Mouse (Mus musculus) brain, embryonic 14.5 days (tissue): ENCODE data around the gene Tmem117. TPM values are rescaled to one million over a fixed set of nuclear protein-coding genes. Genes with fewer than 3 reads are reported as not detected.

Experiments used
- DNase-seq: peaks from one replicate; pipeline ENCODE4 v3.0.0-alpha.2; 2011; ENCODE audit warnings: low read depth
- CTCF ChIP-seq: fragments of 200-500 bp; IDR thresholded peaks from 2 replicates; pipeline ENCODE4 v1.5.1; 2012; ENCODE audit warnings: inconsistent platforms, mild to moderate bottlenecking, moderate library complexity, borderline replicate concordance; ENCODE audit not compliant: insufficient read depth, insufficient read length; ENCODE audit errors: extremely low read depth
- POLR2A ChIP-seq: fragments of 200-500 bp; IDR thresholded peaks from 2 replicates; pipeline ENCODE4 v1.6.1; 2012; ENCODE audit warnings: mild to moderate bottlenecking, inconsistent platforms, borderline replicate concordance; ENCODE audit not compliant: poor library complexity, insufficient read depth, insufficient read length, severe bottlenecking; ENCODE audit errors: extremely low read depth
- polyA plus RNA-seq: library from polyadenylated mRNA; depleted of rRNA; stranded (reverse); fragments of >200 nt; gene quantifications from 2 replicates; pipeline ENCODE4 v1.2.3, GENCODE M21; 2012; rRNA removed

Tmem117 gene
- polyA plus RNA-seq = 1.0 and 2.8 TPM in 2 replicates

DNA sequence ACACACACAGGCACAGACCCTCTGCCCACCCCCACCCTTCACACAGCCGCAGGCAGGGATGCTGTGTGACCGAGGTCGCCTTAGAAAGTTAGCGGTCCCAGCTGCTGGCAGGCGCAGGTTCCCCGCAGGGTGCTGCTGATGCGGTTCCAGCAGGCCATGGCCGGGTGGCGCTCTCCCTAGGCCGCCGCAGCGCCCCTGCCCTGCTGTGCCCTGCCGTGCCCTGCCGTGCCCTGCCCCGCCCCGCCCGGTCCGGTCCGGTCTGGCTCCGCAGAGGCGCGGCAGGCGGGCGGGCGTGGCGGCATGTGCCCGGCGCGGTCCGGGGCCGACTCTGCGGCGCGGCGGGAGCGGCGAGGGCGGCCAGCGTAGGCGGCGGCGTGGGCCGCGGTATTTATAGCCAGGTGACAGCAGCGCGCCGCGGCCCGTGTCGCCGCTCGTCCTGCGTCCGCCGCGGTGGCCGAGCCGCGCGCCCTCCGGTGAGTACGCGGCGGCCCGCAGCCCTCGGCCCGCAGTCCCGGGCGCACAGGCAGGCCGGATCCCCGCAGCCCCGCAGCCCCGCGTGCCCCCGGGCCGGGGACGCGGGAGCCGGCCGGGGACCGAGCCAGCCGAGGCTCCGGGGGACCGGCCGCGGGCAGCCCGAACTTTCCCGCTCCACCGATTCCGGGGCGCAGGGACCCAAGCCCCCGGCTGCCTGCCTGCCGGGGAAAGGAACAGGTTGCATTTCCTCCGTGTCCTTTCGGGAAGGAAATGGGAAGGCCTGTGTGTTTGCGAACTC lies at the start of gene Tmem117:
TSS of gene Tmem117 (plus strand) at position 403 of the 772 bp plus-strand sequence.
- peak; percentile 59 for DNase-seq
- no peak for TF ChIP-seq POLR2A
- no peak for TF ChIP-seq CTCF

DNA sequence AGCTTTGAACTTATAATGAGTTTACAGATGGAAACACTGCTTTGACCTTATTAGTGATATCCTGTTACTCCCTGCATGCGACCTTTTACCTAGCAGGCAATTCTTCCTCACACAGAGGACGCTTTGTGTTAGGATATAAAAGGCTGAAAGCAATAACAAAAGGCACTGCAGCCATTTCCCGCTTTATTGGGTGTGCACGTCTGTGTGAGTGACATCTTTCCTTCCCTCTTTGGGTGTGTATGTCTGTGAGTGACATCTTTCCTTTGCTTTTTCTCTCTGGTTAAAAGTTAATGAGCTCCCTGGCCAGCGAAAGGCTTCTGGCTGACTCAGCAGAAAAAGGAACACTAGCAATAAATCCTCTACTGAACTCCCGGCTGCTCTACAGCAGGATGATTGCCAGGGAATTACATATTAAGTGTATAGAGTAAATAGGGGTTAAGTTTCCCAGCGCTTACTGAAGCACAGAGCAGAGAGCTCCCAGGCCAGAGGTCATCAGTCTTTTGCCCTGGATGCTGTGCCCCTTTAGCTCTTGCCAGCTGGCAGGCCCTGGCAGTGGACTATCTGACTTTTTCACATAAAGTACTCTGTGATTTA lies 46.9 kb upstream of the Tmem117 start:
- TF ChIP-seq POLR2A (no peak), CTCF (no peak)

DNA sequence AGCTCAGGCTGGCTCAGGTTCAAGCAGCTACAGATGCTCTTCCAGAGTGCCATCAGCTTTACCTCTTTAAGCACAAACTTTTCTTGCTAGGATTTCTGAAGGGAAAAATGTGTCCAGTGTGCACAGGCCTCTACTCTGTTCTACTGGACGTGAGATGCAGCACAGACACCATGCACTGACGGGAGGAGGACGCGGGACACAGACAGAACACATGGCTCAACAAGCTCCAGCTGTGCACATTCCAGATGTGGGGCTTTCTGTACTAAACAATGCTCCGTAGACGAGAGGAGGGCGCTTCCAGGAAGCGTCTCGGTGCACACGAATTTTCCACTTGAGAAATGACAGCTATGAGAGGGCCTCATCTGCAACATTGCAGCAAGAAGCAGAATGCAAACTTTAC lies 45.9 kb upstream of the Tmem117 start:
- no peak for TF ChIP-seq POLR2A
- TF ChIP-seq CTCF = no peak
- no peak for DNase-seq

More for the DNA sequence above, 46.9 kb upstream of the Tmem117 start:
- peak; percentile 14 for DNase-seq

DNA sequence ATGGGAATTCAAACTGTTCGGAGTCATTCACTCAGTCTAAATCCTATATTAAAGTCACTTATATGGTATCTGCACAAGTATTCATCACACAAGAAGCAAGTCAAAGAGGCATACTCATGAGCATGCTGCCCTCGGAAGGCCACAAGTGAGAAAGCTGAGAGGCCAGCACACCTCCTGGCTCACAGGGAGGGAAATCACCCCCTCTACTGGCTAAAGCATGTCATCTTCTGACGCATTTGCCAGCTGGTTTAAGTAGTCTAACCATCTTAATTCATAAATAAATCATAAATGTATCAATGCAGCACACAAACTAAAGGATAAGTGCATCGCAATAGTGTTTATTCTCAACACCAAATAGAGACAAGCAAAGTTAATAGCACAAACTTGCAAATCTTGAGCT lies 44.3 kb upstream of the Tmem117 start:
- TF ChIP-seq POLR2A (no peak), CTCF (no peak)
- no peak for DNase-seq

DNA sequence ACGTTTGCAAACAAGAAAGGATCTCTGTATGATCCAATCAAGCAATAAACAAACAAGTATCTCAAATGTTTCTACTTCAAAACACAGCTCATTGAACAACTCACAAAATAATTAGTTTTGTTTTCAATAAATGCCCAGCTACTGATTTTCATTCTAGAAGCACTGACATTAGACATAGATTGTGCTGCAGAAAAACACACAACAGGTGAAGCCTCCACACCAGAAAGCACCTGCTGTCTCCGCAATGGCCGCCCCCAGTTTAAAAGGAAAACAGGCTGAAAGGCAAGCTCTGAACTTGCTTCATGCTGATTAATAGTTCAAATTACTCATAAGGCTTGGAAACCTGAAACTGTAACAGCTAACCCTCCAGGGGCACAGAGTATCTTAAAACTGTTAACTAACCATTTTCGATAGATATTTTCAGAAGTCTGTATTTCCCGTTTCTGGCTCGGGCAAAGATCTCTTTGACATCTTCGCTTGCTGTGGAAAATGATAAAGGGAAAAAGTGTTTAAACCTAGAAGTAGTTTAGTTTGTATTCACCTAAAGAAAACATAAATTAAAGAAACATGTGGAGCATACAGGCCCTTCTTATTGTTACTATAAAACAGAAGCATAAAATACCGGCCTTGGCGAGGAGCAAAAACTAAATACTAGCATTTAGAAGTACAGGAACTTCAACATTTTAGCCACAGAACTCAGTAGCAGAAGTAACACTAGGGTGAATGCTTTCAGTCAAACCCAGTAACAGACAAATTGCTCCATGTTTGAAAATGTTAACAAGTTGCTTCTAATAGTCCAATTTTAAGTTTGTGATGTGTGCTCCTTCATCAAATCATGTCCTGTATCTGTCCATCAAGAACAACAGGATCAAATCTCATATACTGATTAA lies 41.0 kb upstream of the Tmem117 start:
- TF ChIP-seq POLR2A (no peak), CTCF (no peak)
- no peak for DNase-seq

DNA sequence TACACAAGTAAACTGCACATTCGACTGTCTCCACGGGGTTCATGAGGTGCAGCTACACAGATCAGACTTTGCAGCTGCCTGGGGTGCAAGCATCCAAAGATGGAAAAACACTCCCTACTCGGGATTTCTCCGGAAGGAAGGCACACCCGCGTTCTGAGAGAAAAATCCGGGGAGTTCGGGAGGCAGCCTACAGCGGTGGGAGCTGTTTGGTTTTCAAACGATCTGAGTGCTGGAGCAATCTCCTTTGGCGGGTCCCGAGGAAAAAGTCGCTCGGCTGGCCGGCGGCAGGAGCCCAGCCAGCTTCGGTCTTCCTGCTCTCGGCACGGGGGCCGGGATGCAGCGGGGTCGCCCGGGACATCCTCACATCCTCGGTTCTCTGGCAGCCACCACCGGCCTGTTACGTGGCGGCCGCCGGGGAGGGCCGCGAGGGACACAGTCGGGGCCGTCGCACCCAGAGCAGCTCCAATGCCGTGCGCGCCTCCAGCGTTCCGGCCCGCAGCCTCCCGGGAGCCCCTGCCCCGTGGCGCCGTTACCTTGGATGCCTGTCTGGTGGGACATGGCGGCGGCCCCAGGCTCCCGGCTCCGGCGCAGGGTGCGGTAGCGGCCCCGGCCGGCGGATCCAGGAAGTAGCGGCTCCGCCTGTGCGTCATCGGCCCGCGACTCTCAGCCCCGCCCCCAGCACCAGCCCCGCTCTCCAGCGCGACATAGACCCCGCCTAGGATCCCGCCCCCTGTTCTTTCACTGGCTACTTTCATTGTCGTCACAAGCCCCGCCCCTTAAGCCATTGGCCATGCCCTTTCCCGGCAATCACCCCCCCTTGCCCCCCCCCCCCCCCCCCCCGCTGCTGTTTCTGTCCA lies 39.6 kb upstream of the Tmem117 start, which contains the start of gene Twf1:
TSS of gene Twf1 (minus strand) at position 671 of the 857 bp plus-strand sequence.
- peak; percentile 99 for DNase-seq
- TF ChIP-seq POLR2A = peak; percentile 92
- TF ChIP-seq CTCF = 0 out of 2 replicates have a peak, but pooled peaks have one; percentile 3

DNA sequence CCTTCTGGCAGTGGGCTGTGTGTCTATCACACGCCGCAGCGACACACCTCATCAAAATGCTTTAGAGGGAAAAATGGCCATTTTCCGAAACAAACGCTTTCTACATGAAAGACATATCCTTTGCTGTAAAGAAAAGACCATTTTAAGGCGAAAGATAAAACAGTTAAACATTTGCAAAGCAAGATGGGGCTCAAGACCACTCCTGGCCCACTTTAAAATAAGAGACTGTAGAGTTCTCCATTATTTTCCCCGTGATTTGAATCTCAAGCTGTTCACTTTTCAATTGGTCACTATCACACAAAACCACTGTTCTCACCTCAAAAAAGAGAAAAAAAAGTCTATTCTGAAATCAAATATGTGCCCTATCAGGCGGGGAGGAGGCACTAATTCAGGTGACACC lies 38.9 kb upstream of the Tmem117 start:
- DNase-seq = no peak
- TF ChIP-seq CTCF (no peak), POLR2A (no peak)

DNA sequence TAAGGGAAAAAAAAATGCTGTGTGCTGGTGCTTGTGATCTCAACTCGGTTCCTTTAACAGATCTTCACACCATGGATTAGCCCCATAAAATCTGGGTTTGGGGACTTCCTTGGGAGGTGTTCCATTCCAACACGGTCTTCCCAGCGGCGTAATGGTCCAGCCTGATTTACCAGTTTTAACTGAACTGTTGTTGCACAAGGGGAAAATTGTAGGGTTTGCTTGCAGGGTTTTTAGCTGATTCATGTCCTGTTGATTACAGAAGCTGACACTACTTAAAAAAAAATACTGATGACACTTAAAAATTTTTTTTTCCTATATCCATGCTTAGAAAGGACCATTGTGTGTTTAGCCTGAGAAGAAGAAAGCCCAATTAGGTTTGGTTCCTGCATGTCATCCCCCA lies 37.7 kb upstream of the Tmem117 start:
- TF ChIP-seq POLR2A = no peak
- DNase-seq = no peak

DNA sequence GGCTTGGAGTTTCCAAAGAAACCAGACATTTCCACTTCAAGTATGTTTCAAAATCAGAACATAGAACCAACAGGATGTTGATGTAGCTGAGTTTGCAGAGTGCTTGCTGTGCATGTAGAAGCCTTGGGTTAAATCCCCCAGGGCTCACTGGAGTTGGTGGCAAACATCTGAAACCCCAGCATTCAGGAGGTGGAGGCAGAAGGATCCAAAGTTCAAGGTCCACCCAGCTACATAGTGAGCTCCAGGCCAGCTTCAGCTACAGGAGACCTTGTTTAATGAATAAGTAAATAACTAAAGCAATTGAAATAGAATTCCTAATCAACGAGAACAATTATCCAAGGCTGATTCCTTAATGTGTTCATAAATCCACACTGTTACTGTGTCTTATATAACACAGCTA lies 35.4 kb upstream of the Tmem117 start:
- TF ChIP-seq POLR2A = no peak
- no peak for TF ChIP-seq CTCF
- DNase-seq = no peak

DNA sequence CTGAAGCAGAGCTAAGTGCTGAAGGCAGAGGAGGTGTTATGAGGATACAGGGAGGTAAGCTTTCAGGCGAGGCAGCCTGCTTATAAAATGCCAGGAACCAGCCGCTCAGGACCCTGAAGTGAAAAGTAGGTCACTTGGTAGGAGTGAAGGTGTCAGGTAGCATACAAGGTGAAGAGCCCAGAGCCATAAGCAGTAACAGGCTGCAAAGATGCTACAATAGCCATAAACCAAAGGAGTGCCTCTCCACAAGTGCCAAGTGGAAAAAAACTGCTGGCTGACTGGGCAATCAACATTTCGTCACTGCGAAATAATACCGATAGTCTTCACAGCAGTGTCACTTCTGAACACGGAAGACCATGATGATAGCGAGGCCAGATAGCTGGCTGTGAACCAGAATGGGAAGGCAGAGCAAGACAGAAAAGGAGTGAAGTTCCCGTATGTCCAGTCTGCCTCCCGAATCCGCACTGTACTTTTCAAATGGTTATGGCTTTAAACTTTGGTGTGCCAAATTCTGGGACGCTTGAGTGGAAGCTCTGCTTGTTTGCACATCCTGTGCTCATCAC lies 28.8 kb upstream of the Tmem117 start:
- TF ChIP-seq POLR2A (no peak), CTCF (no peak)
- no peak for DNase-seq

DNA sequence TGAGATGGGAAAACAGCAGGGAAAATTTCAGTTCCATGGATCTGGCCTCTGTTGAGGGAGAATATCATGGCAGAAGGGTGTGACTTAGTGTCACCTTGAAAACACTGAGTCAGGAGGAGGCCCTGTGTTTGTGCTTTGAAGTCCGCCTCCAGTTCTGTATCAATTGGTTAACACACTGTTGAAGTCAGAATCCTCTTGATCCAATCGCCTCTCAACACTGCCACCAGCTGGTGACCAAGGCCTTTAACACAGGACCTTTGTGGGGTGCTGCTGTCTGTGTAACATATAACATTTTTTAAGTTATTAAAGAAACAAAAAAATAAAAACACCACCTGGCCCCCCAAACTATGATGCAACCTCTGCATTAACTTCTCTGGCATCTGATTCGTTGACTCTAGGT lies 27.7 kb upstream of the Tmem117 start:
- DNase-seq = peak; percentile 61
- TF ChIP-seq CTCF (peak; percentile 57; the same call in 1 of the 2 replicates), POLR2A (no peak)

DNA sequence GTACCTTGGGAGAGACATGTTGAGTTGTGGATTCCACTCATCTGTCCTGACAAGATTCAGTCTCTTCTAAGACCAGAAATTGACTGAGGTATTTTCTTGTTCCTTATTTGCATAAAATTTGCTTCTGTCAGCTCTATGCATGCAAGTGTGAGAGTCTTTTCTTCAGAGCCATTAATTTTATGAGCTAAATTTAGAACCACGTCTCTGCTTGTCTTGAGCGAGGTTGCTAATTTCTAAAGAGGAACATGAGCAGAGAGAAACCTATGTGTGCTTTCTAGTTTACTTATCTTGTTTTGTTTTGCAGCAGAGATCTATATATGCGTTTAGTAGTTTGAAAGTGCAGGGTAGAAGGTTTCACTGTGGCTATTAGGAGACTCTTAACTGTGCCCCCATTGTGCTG lies 26.6 kb upstream of the Tmem117 start:
- DNase-seq = peak; percentile 11
- TF ChIP-seq POLR2A (no peak), CTCF (no peak)
